Mouse (Mus musculus) embryo, embryonic 10 days (tissue): ENCODE measurements around the gene Olfr573-ps1.
A peak's percentile ranks its signal among the peaks of the same experiment; 100 is the strongest.

Source experiments
- DNase-seq: peaks from one replicate; pipeline ENCODE4 v3.0.0-alpha.2; 2015; ENCODE audit warnings: low spot score

Olfr573-ps1 gene

DNA sequence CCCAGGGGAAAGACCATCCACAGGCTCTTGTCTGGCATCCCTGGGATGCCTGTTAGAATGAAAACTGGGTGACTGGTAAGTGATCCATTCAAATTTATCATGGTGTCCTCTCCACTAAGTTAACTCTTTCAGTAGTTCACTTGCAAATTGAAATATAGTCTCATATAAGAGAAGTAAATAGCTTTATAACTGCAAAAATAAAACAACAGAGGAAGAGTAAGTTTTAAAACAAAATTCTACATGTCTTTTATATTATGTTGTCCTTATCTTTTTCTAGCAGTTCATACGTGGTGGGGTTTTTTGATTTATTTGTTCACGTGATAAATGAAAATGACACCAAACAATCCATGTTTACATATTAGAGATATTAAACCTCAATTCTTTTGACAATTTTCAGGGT, at the start of gene Olfr573-ps1:
TSS of gene Olfr573-ps1 (minus strand) at position 101 of the 400 bp plus-strand sequence.
- no peak for DNase-seq

DNA sequence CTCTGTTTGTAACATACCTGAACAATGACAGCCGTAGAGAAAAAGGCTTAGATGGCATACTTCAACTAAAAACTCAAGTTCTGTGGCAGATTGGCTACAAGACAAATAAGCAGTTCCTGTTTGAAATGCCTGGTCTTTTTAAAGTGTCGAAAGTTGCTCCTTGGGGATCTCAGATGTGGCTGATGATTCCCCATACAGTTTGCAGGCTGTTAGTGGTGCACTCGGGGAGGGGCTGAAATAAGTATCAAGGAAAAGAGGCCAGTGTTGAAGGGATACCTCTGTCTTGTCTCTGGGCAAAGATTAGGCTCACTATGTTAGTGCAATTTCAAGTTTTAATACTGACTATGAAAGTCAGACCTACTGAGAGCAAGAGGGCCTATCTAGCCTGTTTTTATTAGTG, 46.8 kb upstream of the Olfr573-ps1 start, which contains the start of gene Olfr578:
TSS of gene Olfr578 (minus strand) at position 101 of the 400 bp plus-strand sequence.
- DNase-seq: no peak

DNA sequence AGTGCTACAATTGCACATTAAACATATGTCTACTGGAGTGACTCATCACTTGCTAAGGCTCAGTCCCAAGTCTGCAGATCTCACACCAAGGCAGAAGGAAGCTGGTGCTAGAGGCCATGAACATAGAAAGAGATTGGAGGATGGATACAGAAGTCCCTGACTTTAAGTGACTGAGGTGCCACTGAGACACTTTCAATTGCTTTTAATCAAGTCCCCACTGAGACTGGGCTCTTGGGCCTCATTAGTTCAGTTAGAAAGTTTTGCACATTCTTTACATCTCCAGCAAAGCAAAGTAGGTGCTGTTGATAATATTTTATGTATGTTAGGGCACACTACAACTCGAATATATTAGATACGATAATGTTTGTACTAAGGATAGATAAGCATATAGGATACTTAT, 33.5 kb upstream of the Olfr573-ps1 start, which contains the start of gene Olfr577:
TSS of gene Olfr577 (minus strand) at position 101 of the 400 bp plus-strand sequence.
- no peak for DNase-seq

DNA sequence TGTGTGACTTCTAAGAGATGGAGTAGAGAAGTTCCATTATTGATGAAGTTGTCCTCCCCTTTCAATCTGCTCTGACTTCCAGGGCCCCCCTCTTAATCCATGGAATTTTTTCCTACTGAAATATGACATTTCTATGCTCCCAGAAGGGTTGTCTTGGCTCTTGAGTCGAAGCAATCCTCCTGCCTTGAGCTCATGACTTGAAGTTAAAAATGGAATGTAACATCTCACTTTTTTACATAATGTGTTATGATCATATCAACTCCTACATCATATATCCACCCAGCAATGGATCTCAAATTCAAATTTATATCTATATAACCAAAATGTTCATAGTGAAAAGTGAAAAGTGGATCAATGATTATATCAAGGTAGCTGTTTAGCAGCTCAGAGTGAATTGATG, 32.0 kb upstream of the Olfr573-ps1 start:
- DNase-seq: no peak

DNA sequence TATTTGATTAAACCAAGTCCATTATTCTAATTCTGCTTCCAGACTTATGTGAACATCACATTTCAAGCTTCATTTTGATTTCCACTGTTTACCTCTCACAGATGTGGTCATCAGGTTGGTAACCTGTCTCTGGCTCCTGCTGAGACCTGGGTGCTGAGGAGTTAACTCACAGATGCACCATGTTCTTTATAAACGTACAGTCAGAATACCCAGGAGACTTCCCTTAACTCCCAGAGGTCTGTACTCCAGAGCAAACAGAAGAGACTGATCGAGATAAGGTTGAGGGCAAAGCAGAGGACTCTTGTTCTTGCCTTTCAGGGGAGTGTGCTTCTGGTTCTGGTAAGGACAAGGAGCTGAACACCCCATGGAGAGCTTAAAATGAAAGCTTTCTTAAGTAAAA, 20.0 kb upstream of the Olfr573-ps1 start, which contains the start of gene Olfr576:
TSS of gene Olfr576 (plus strand) at position 301 of the 400 bp plus-strand sequence.
- DNase-seq: no peak

DNA sequence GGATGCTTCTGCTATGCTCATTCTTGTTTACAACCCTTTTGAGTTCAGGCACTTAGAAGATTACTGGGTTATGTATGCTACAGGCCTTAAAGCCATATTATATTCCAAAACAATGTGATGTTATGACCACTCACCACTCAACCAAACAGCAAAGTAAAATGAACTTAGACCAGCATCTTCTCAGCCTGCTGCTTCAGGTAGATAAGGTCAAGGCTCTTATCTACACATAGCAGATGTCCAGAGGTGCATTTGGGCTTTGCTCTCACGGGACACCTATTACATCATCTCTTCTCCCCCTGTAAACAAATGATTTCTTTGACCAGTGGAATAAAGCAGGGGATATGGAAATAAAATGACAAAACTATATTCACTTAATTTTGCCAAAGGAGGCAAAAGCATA, 16.2 kb upstream of the Olfr573-ps1 start, which contains the start of gene Olfr575:
TSS of gene Olfr575 (minus strand) at position 183 of the 400 bp plus-strand sequence.
- no peak for DNase-seq

DNA sequence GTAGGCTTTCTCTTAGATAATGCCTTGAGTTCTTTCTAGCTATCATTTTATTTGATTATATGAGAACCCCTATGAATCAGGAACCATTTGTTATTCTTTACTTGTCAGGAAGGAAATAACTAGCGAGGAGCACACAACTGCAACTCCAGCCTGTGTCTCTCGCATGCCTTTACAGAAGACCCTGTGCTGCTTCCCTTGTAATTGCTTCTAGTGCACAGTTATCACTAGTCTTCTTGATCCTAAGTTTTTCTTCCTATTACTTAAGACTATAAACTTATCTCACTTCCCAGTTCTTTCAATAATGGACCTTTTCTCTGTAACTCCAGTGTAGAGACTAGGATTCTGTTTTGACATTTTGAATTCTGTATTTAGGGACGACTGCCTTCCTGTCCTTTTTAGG, 15.8 kb upstream of the Olfr573-ps1 start:
- DNase-seq: no peak

DNA sequence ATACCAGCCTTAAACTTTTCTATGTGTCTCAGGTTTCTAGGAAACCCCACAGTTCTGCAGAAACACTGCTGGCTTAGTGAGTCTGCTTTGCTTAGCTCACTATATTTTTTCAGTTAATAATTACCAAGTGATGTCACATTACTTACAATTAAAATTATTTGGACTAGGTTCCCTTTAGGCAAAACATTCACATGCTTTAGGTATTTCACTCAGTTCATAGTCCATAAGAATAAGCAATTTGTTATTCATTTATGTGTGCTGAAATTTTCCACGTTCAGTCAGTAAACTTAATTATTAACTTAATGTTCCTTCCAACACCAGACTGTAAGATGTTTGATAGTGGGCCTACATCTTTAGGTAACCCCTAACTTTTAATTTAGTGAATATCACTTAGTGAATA, 8.4 kb upstream of the Olfr573-ps1 start:
- no peak for DNase-seq

DNA sequence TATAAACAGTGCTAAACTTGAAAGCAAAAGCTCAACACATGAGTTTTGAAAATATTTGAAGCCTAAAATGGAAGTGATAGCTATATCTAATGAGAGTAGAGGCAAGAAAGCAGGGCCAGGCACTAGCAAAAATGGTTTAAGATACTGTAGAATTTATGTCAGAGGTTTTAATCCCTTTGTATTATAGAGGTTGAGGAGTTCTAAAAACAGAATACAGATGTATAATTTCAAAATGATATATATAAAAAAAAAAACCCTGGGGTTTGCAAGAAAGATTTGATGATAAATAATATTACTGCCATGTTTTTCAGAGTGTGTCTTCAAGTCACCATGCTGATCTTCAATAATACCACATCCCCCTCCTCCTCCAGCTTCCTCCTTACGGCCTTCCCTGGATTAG, 5.8 kb upstream of the Olfr573-ps1 start, which contains the start of gene Olfr574:
TSS of gene Olfr574 (plus strand) at position 301 of the 400 bp plus-strand sequence.
- no peak for DNase-seq

DNA sequence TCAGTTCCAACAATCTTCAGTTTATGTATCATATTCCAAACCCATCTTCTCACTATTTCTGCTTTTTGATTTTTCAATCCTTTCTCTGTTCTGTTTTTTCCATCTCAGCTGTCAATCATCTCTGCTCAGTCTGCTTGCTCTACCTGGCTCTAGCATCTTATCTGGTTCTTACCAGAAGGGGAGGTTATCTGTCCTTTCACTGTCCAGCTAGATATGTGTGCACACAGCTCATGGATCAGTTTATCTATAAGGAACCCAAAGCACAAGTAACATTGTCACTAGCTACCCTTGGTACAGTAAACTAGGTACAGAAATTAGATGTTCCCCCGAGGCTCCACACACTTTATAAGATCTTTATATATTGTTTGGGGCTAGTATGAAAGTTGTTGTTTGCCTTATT, 1.0 kb upstream of the Olfr573-ps1 start:
- no peak for DNase-seq

DNA sequence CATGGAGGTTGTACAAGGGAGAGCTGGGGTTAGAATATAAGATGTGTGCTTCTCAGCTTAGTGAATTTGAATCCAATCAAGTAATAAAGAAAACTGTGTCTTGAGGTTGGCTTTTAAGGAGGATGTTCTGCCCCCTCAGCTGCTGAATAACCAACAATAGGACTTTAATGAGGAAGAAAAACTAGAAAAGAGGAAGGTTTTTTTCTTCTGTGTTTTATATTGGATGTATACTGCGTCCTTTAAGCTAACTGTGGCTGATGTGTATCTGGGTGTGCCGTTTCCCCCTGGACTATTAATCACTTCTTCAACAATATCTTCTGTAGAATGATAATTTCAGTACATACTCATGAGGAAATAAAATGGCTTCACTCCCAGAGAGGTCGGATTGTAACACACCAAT, 15.3 kb downstream of the Olfr573-ps1 start:
- no peak for DNase-seq

DNA sequence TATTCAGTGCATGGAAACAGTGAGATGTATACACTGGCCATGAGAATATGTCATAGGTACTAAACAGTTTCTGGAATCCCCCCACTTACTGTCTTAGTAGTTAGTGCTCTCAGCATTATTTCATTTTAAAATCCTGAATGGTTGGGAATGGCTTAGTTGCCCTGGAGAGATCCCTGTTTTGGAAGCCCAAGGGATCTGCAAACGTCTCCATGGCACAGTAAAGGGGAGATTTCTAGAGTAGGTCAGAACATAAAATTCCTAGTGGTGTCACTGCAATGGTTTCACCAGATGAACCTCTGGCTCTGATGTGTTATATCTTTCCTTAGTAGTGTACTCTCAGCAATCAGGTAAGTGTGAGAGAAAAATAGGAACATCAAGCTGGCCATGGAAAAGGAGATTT, 18.3 kb downstream of the Olfr573-ps1 start, which contains the start of gene Olfr572:
TSS of gene Olfr572 (plus strand) at position 301 of the 400 bp plus-strand sequence.
- no peak for DNase-seq

DNA sequence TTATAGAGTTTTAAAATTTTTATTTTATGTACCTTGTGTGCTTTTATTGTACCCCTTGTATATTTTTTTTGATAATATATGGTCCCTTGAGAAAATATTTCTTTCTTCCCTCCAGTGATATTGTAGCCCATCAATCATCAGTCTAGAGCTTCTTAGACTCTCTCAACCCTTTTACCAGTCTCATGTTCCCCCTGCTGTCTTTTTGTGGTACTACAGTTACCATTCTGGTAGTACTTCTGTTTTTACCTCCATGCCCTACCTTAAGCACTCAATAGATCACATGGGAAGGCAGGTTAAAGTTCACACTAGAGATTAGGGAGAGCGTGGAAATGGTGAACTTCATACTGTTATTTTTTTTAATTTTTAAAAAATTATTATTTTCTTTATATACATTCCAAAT, 22.7 kb downstream of the Olfr573-ps1 start:
- DNase-seq: peak; percentile 76

DNA sequence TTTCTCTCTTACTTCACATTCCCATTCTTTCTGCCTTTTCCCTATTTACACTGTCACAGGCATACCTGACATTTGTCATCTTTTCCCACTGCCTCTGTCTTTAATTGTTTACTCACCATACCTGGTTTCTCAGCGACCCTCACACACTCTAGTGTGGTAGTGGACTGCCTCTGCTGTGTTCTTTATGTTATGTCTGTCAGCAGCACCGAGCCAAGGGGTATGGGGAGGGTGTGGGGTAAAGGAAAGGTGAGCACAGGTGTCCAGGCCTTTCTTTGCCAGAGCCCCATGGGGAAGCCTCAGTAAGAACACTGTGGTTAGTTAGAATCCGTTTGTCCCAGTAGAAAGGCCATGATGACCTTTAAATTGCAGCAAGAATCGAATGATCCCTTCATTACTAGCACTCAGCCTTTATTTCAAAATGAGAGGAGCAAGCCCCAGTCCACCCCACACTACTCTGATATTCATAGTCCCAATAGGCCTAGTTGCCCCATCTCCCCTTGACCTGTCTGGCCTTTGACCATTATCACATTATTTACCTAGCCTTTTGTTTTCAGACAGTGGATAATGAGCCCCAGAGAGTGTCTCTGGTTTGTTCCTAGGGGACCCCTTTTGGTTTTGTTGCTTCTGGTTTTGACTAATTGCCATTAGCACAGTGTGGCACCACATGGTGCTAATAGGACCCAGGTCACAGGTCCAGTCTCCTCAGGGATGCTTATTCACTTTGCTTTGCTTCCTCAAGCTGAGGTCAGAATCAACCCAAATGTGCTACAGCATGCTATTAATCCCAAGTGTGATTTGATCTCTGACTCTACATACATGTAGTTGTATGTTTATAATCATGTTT, 25.1 kb downstream of the Olfr573-ps1 start, which contains the start of gene Olfr571:
TSS of gene Olfr571 (minus strand) at position 505 of the 844 bp plus-strand sequence.
- DNase-seq: no peak

DNA sequence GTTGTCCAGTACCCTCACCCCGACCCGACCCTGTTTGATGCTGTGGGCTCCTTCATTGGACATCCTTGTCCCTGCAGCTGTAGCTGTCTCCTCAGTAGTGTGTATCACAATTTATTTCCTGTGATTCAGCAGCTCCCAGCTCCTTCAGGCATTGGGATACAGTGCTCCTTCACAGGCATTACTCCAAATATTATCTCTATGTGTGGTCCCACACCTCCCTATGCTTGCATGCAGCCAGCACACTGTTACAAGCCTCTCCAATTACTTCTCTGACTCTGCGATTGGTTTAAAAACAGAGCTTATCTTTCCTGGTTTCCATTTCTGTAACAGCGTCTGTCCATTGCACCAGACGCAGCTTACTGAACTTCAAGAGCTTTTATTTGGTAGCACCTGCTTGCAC, 26.0 kb downstream of the Olfr573-ps1 start:
- DNase-seq: no peak

DNA sequence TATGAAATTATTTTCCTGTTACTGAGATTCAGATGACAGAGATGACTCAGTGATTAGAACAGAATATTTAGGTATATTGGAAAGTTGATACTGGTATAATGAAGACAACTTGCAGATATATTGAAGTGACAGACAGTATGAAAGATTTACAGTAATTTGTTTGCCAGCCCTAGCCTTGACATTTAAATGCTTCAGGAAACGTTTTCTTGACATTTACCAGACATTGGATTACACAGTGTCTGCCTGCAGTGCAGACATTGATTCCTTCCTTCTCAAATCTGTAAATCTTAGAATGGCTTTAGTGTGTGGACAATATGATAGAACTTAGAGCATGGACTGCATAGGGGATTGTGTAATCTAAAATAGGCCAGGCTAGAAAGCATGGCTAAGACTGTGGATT, 27.1 kb downstream of the Olfr573-ps1 start:
- DNase-seq: no peak
